Mouse (Mus musculus) neural tube, embryonic 15.5 days (tissue): ENCODE measurements around the gene Adam15. TPM values are rescaled to one million over a fixed set of nuclear protein-coding genes. Genes with fewer than 3 reads are reported as not detected.

ENCODE experiments used
- ATAC-seq: fragments of 200-750 bp; cut with Nextera tagmentation; 2 replicates; pipeline ENCODE4 v1.8.0; 2017; ENCODE audit warnings: mild to moderate bottlenecking, moderate TSS enrichment, moderate library complexity; ENCODE audit not compliant: low FRiP score
- H3K27ac ChIP-seq: fragments of 300-500 bp; sonication (generic); replicated peaks from 2 replicates; pipeline ENCODE4 v1.5.1; 2015; ENCODE audit warnings: mild to moderate bottlenecking, inconsistent platforms
- H3K27me3 ChIP-seq: fragments of 300-500 bp; sonication (generic); replicated peaks from 2 replicates; pipeline ENCODE4 v1.6.1; 2015; ENCODE audit warnings: inconsistent platforms
- H3K36me3 ChIP-seq: fragments of 300-500 bp; sonication (generic); 2 replicates; pipeline ENCODE4 v1.6.1; 2015; ENCODE audit warnings: inconsistent platforms
- H3K4me1 ChIP-seq: fragments of 300-500 bp; sonication (generic); 2 replicates; pipeline ENCODE4 v1.6.1; 2015; ENCODE audit warnings: inconsistent platforms
- H3K4me2 ChIP-seq: fragments of 300-500 bp; sonication (generic); 2 replicates; pipeline ENCODE4 v1.6.1; 2015; ENCODE audit warnings: inconsistent platforms, mild to moderate bottlenecking, moderate library complexity
- H3K4me3 ChIP-seq: fragments of 300-500 bp; sonication (generic); replicated peaks from 2 replicates; pipeline ENCODE4 v1.5.1; 2015; ENCODE audit warnings: mild to moderate bottlenecking, inconsistent platforms
- H3K9ac ChIP-seq: fragments of 300-500 bp; sonication (generic); replicated peaks from 2 replicates; pipeline ENCODE4 v1.6.1; 2015; ENCODE audit warnings: mild to moderate bottlenecking, inconsistent platforms
- H3K9me3 ChIP-seq: fragments of 300-500 bp; sonication (generic); replicated peaks from 2 replicates; pipeline ENCODE4 v1.6.1; 2016; ENCODE audit warnings: inconsistent platforms
- WGBS: fragments of 180-500 bp; shearing (Covaris S2); methylation state at CpG from one replicate; pipeline ENCODE4 v1.1.7; 2015; ENCODE audit warnings: mixed read lengths; 5-methylcytosine and 5-hydroxymethylcytosine counted together
- polyA plus RNA-seq: library from polyadenylated mRNA; unstranded; fragments of >200 nt; fragmentation: Nextera tagmentation; extraction: Ambion mirVana; gene quantifications from 2 replicates; pipeline ENCODE4 v1.2.1, GENCODE M21; 2015

The Adam15 gene
- polyA plus RNA-seq, 1 experiment from 2014 or later: 69.9 TPM

GRCm38 (mm10) chr3:89305105-89305504 lies 44.7 kb downstream of the Adam15 start:
- peaks cover 4% of the 10 kb centered on the region; the same call in 1 of the 2 replicates for H3K4me1 ChIP-seq
- ATAC-seq: no peak
- no peak overlapping the region for H3K9ac ChIP-seq
- no peaks in the 10 kb centered on the region for H3K9me3 ChIP-seq
- H3K36me3 ChIP-seq: no peaks in the 10 kb centered on the region
- 0 out of 2 replicates have a peak, but pooled peaks cover 4% of the 10 kb centered on the region for H3K27me3 ChIP-seq
- no peak overlapping the region for H3K4me2 ChIP-seq
- 79% methylated on average over 4 of the region's 4 CpGs for WGBS
- H3K27ac ChIP-seq: no peak overlapping the region
- H3K4me3 ChIP-seq: no peak overlapping the region

GRCm38 (mm10) chr3:89304440-89304839 lies 45.4 kb downstream of the Adam15 start:
- Histone ChIP-seq H3K27me3 (0 out of 2 replicates have a peak, but pooled peaks cover 4% of the 10 kb centered on the region), H3K4me3 (no peak overlapping the region), H3K4me2 (no peak overlapping the region), H3K9ac (no peak overlapping the region), H3K36me3 (no peaks in the 10 kb centered on the region), H3K27ac (no peak overlapping the region), H3K9me3 (no peaks in the 10 kb centered on the region), H3K4me1 (peaks cover 11% of the 10 kb centered on the region)
- no peak for ATAC-seq
- WGBS: 66% methylated on average over 6 of the region's 6 CpGs

- Histone ChIP-seq H3K27ac (no peak overlapping the region), H3K36me3 (no peaks in the 10 kb centered on the region), H3K9me3 (no peaks in the 10 kb centered on the region), H3K4me1 (peaks cover 10% of the 10 kb centered on the region), H3K9ac (no peak overlapping the region), H3K27me3 (0 out of 2 replicates have a peak, but pooled peaks cover 4% of the 10 kb centered on the region), H3K4me2 (no peak overlapping the region), H3K4me3 (no peak overlapping the region)
- ATAC-seq: no peak
- WGBS: 70% methylated on average over 2 of the region's 2 CpGs
These were observed 49.3 kb downstream of the Adam15 start for GRCm38 (mm10) chr3:89300514-89300913.

GRCm38 (mm10) chr3:89300071-89300470 lies 49.7 kb downstream of the Adam15 start:
- peaks cover 10% of the 10 kb centered on the region for H3K4me1 ChIP-seq
- H3K27ac ChIP-seq: no peak overlapping the region
- no peaks in the 10 kb centered on the region for H3K36me3 ChIP-seq
- 56% methylated on average over 1 of the region's 1 CpGs for WGBS
- no peaks in the 10 kb centered on the region for H3K9me3 ChIP-seq
- peak overlapping the region; percentile 46 for H3K4me2 ChIP-seq
- no peak for ATAC-seq
- no peak overlapping the region for H3K9ac ChIP-seq
- peak overlapping the region; percentile 9 for H3K4me3 ChIP-seq
- H3K27me3 ChIP-seq: 0 out of 2 replicates have a peak, but pooled peaks cover 4% of the 10 kb centered on the region

- WGBS: 1% methylated on average over 14 of the region's 14 CpGs
- H3K27me3 ChIP-seq: 0 out of 2 replicates have a peak, but pooled peaks cover 4% of the 10 kb centered on the region
- no peak overlapping the region for H3K9ac ChIP-seq
- H3K27ac ChIP-seq: no peak overlapping the region
- H3K36me3 ChIP-seq: no peaks in the 10 kb centered on the region
- H3K9me3 ChIP-seq: no peaks in the 10 kb centered on the region
- peaks cover 10% of the 10 kb centered on the region for H3K4me1 ChIP-seq
- H3K4me2 ChIP-seq: peak overlapping the region; percentile 46
- H3K4me3 ChIP-seq: peak overlapping the region; percentile 9
- ATAC-seq: no peak
These were observed 50.3 kb downstream of the Adam15 start for GRCm38 (mm10) chr3:89299499-89299898.

GRCm38 (mm10) chr3:89298908-89299307 lies 50.9 kb downstream of the Adam15 start:
- no peak overlapping the region for H3K4me2 ChIP-seq
- 78% methylated on average over 6 of the region's 6 CpGs for WGBS
- H3K4me1 ChIP-seq: peaks cover 10% of the 10 kb centered on the region
- no peak overlapping the region for H3K9ac ChIP-seq
- H3K27ac ChIP-seq: no peak overlapping the region
- no peaks in the 10 kb centered on the region for H3K36me3 ChIP-seq
- H3K27me3 ChIP-seq: 0 out of 2 replicates have a peak, but pooled peaks cover 4% of the 10 kb centered on the region
- no peak overlapping the region for H3K4me3 ChIP-seq
- H3K9me3 ChIP-seq: no peaks in the 10 kb centered on the region
- ATAC-seq: no peak

GRCm38 (mm10) chr3:89296761-89297396 lies 52.9 kb downstream of the Adam15 start:
- peaks cover 10% of the 10 kb centered on the region for H3K4me1 ChIP-seq
- ATAC-seq: 0 out of 2 replicates have a peak, but pooled peaks have one; percentile 35
- no peaks in the 10 kb centered on the region for H3K36me3 ChIP-seq
- 70% methylated on average over 11 of the region's 11 CpGs for WGBS
- no peak overlapping the region for H3K9ac ChIP-seq
- H3K4me3 ChIP-seq: no peak overlapping the region
- H3K9me3 ChIP-seq: no peaks in the 10 kb centered on the region
- H3K27me3 ChIP-seq: 0 out of 2 replicates have a peak, but pooled peaks cover 4% of the 10 kb centered on the region
- peak overlapping the region; percentile 45; the same call in 1 of the 2 replicates for H3K27ac ChIP-seq
- no peak overlapping the region for H3K4me2 ChIP-seq

- Histone ChIP-seq H3K36me3 (no peaks in the 10 kb centered on the region), H3K4me3 (no peak overlapping the region), H3K27ac (no peak overlapping the region), H3K27me3 (0 out of 2 replicates have a peak, but pooled peaks cover 4% of the 10 kb centered on the region), H3K9me3 (no peaks in the 10 kb centered on the region), H3K4me2 (no peak overlapping the region), H3K9ac (no peak overlapping the region), H3K4me1 (peaks cover 10% of the 10 kb centered on the region)
- no peak for ATAC-seq
- WGBS: 84% methylated on average over 8 of the region's 8 CpGs
These were observed 54.0 kb downstream of the Adam15 start for GRCm38 (mm10) chr3:89295685-89296230.

GRCm38 (mm10) chr3:89294195-89294594 lies 55.6 kb downstream of the Adam15 start:
- Histone ChIP-seq H3K9ac (no peak overlapping the region), H3K4me2 (no peak overlapping the region), H3K9me3 (no peaks in the 10 kb centered on the region), H3K36me3 (no peaks in the 10 kb centered on the region), H3K27ac (no peak overlapping the region), H3K4me3 (no peak overlapping the region), H3K27me3 (no peaks in the 10 kb centered on the region), H3K4me1 (no peaks in the 10 kb centered on the region; the same call in 1 of the 2 replicates)
- 75% methylated on average over 5 of the region's 5 CpGs for WGBS
- no peak for ATAC-seq

GRCm38 (mm10) chr3:89293247-89293918 lies 56.4 kb downstream of the Adam15 start:
- 95% methylated on average over 11 of the region's 11 CpGs for WGBS
- Histone ChIP-seq H3K27ac (no peak overlapping the region), H3K9ac (no peak overlapping the region), H3K4me2 (no peak overlapping the region), H3K27me3 (no peaks in the 10 kb centered on the region), H3K9me3 (no peaks in the 10 kb centered on the region), H3K4me1 (no peaks in the 10 kb centered on the region; the same call in 1 of the 2 replicates), H3K36me3 (no peaks in the 10 kb centered on the region), H3K4me3 (no peak overlapping the region)
- ATAC-seq: no peak

GRCm38 (mm10) chr3:89292303-89292702 lies 57.5 kb downstream of the Adam15 start:
- no peak overlapping the region for H3K4me2 ChIP-seq
- H3K4me1 ChIP-seq: no peaks in the 10 kb centered on the region; the same call in 1 of the 2 replicates
- no peaks in the 10 kb centered on the region for H3K9me3 ChIP-seq
- H3K27me3 ChIP-seq: no peaks in the 10 kb centered on the region
- no peak overlapping the region for H3K9ac ChIP-seq
- no peaks in the 10 kb centered on the region for H3K36me3 ChIP-seq
- no peak for ATAC-seq
- WGBS: 53% methylated on average over 5 of the region's 5 CpGs
- no peak overlapping the region for H3K27ac ChIP-seq
- H3K4me3 ChIP-seq: no peak overlapping the region
